Mouse (Mus musculus): ENCODE data around the gene Hnrnpab. TPM values are rescaled to one million over a fixed set of nuclear protein-coding genes. Genes with fewer than 3 reads are reported as not detected.

Gene Hnrnpab
- total RNA-seq, 1 experiment, result 505 TPM

- no peak for DNase-seq (ENCODE audit: low read depth, low spot score)
- no peak for TF ChIP-seq ZC3H11A (IDR thresholded peaks at IDR 0.05; ENCODE audit: borderline replicate concordance, low read depth, low read length)
- no peak for TF ChIP-seq MAFK (IDR thresholded peaks at IDR 0.05; ENCODE audit: insufficient read depth, low read depth, low read length)
- no peak for TF ChIP-seq ZNF384 (IDR thresholded peaks at IDR 0.05; ENCODE audit: low read depth, low read length)
- TF ChIP-seq CHD2 (IDR thresholded peaks at IDR 0.05; ENCODE audit: low read depth, low read length), result no peak
- no peak for TF ChIP-seq HCFC1 (IDR thresholded peaks at IDR 0.05; ENCODE audit: borderline replicate concordance, insufficient read depth, low read length)
- Histone ChIP-seq H3K4me3 (ENCODE audit: insufficient read depth in 1 of 2, low read depth in 1 of 2, low read length in 2 of 2, poor library complexity in 1 of 2, severe bottlenecking in 1 of 2) (peak within 1 kb of the TSS; percentile 77 to 83), H3K9me3 (ENCODE audit: control insufficient read depth, insufficient read depth, low read depth, low read length) (no peaks in the 10 kb centered on the region), H3K9ac (ENCODE audit: insufficient read depth, low read depth, low read length, poor library complexity, severe bottlenecking) (peak within 1 kb of the TSS; percentile 80), H3K36me3 (ENCODE audit: control insufficient read depth, insufficient read depth, low read length, poor library complexity, severe bottlenecking) (peaks cover 21% of the 10 kb centered on the region), H3K27ac (ENCODE audit: insufficient read depth, low read depth, low read length, poor library complexity, severe bottlenecking) (peak within 1 kb of the TSS; percentile 37; the same call in 1 of the 2 replicates), H3K4me1 (ENCODE audit: control insufficient read depth in 2 of 2, insufficient read depth in 2 of 2, low read length in 2 of 2, poor library complexity in 1 of 2) (peaks cover 9 to 25% of the 10 kb centered on the region in 2 experiments)
- in situ Hi-C loops (cut with MboI; ENCODE audit: low sequenced_read_pairs in 2 of 2, unreplicated experiment in 2 of 2), result no loop called here
Measured at GRCm38 (mm10) chr11:51650691-51651515, 44.3 kb upstream of the Hnrnpab start, which contains the start of the genes N4bp3 and D930048N14Rik. TSS of gene N4bp3 (minus strand) at chr11:51650842. TSS of gene D930048N14Rik (plus strand) at chr11:51650954.

DNA sequence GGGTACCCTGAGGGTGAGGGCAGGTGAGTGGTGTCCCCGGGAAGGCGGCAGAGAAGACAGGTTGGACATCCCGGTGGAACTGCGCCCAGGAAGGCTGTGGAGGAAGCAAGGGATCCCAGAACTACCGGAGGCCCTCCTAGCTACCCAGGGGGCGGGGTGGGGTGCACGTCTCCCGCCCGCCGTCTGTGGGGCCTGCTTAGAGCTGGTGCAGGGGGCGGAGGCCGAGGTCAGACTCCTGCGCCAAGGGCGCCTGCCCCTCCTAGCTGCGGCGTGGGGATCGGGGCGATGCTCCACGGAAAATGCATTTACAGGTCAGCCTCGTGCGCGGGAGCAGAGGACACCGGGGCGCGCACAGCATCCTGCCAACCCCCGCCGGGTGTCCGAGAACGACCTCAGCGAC, 43.6 kb upstream of the Hnrnpab start:
- TF ChIP-seq ZNF384 (IDR thresholded peaks at IDR 0.05; ENCODE audit: low read depth, low read length) (no peak), CHD2 (IDR thresholded peaks at IDR 0.05; ENCODE audit: low read depth, low read length) (no peak), HCFC1 (IDR thresholded peaks at IDR 0.05; ENCODE audit: borderline replicate concordance, insufficient read depth, low read length) (no peak), MAFK (IDR thresholded peaks at IDR 0.05; ENCODE audit: insufficient read depth, low read depth, low read length) (no peak), ZC3H11A (IDR thresholded peaks at IDR 0.05; ENCODE audit: borderline replicate concordance, low read depth, low read length) (no peak)
- Histone ChIP-seq H3K36me3 (ENCODE audit: control insufficient read depth, insufficient read depth, low read length, poor library complexity, severe bottlenecking) (peaks cover 26% of the 10 kb centered on the region), H3K4me3 (ENCODE audit: insufficient read depth in 1 of 2, low read depth in 1 of 2, low read length in 2 of 2, poor library complexity in 1 of 2, severe bottlenecking in 1 of 2) (peak overlapping the region; percentile 77 to 83), H3K9ac (ENCODE audit: insufficient read depth, low read depth, low read length, poor library complexity, severe bottlenecking) (peak overlapping the region; percentile 80), H3K9me3 (ENCODE audit: control insufficient read depth, insufficient read depth, low read depth, low read length) (no peaks in the 10 kb centered on the region), H3K27ac (ENCODE audit: insufficient read depth, low read depth, low read length, poor library complexity, severe bottlenecking) (peak overlapping the region; percentile 37; the same call in 1 of the 2 replicates), H3K4me1 (ENCODE audit: control insufficient read depth in 2 of 2, insufficient read depth in 2 of 2, low read length in 2 of 2, poor library complexity in 1 of 2) (peaks cover 9 to 25% of the 10 kb centered on the region in 2 experiments)
- DNase-seq (ENCODE audit: low read depth, low spot score), result no peak
- in situ Hi-C loops (cut with MboI; ENCODE audit: low sequenced_read_pairs in 2 of 2, unreplicated experiment in 2 of 2), result no loop called here

GRCm38 (mm10) chr11:51649889-51650199, 43.2 kb upstream of the Hnrnpab start:
- Histone ChIP-seq H3K36me3 (ENCODE audit: control insufficient read depth, insufficient read depth, low read length, poor library complexity, severe bottlenecking) (peaks cover 26% of the 10 kb centered on the region), H3K4me1 (ENCODE audit: control insufficient read depth in 2 of 2, insufficient read depth in 2 of 2, low read length in 2 of 2, poor library complexity in 1 of 2) (peaks cover 9 to 28% of the 10 kb centered on the region in 2 experiments), H3K27ac (ENCODE audit: insufficient read depth, low read depth, low read length, poor library complexity, severe bottlenecking) (peak overlapping the region; percentile 19; the same call in 1 of the 2 replicates), H3K9ac (ENCODE audit: insufficient read depth, low read depth, low read length, poor library complexity, severe bottlenecking) (peak overlapping the region; percentile 80), H3K9me3 (ENCODE audit: control insufficient read depth, insufficient read depth, low read depth, low read length) (no peaks in the 10 kb centered on the region), H3K4me3 (ENCODE audit: insufficient read depth in 1 of 2, low read depth in 1 of 2, low read length in 2 of 2, poor library complexity in 1 of 2, severe bottlenecking in 1 of 2) (peak overlapping the region; percentile 77 to 83)
- TF ChIP-seq ZNF384 (IDR thresholded peaks at IDR 0.05; ENCODE audit: low read depth, low read length) (no peak), MAFK (IDR thresholded peaks at IDR 0.05; ENCODE audit: insufficient read depth, low read depth, low read length) (no peak), HCFC1 (IDR thresholded peaks at IDR 0.05; ENCODE audit: borderline replicate concordance, insufficient read depth, low read length) (no peak), CHD2 (IDR thresholded peaks at IDR 0.05; ENCODE audit: low read depth, low read length) (no peak), ZC3H11A (IDR thresholded peaks at IDR 0.05; ENCODE audit: borderline replicate concordance, low read depth, low read length) (no peak)
- in situ Hi-C loops (cut with MboI; ENCODE audit: low sequenced_read_pairs in 2 of 2, unreplicated experiment in 2 of 2), result no loop called here
- no peak for DNase-seq (ENCODE audit: low read depth, low spot score)

DNA sequence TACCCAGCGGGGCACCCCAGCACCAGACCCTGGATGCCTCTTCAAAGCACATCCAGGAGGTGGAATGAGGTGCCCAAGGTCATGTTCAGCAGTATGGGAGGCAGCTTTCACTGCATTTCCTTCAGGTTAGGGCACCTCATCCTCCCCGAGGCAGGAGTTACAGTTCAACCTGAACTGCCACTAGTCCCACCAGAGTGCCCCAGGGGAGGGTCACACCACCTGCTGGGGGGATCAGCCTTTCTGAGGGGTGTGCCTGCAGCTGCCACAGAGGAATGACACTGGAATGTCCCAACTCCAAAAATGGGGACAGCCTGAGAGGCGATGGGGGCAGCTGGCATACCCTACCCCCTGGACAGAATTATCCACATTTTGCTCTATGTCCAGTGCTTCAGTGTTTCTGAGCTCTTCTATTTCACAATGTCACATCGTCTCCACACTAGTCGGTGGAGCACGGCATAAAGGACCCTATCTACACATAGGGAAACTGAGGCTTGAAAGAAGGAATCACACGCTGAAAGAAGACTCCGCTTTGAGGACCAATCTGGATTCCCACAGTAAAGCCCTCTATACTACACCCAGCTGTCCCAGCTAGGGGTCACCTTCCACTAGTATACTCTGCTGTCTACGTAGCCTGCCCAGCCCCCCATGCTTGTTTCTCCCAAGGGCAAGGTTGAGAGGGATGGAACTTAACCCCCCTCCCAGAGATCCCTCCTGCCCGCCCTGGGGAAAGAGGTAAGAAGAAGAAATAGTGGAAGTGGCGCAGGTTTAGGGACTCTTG, 42.7 kb upstream of the Hnrnpab start:
- peak overlapping the region; percentile 67; the same call in 1 of the 2 replicates for H3K27ac ChIP-seq (ENCODE audit: insufficient read depth, low read depth, low read length, poor library complexity, severe bottlenecking)
- TF ChIP-seq HCFC1 (IDR thresholded peaks at IDR 0.05; ENCODE audit: borderline replicate concordance, insufficient read depth, low read length), result no peak
- no peak for TF ChIP-seq MAFK (IDR thresholded peaks at IDR 0.05; ENCODE audit: insufficient read depth, low read depth, low read length)
- no peak for TF ChIP-seq CHD2 (IDR thresholded peaks at IDR 0.05; ENCODE audit: low read depth, low read length)
- TF ChIP-seq ZC3H11A (IDR thresholded peaks at IDR 0.05; ENCODE audit: borderline replicate concordance, low read depth, low read length), result no peak
- TF ChIP-seq ZNF384 (IDR thresholded peaks at IDR 0.05; ENCODE audit: low read depth, low read length), result no peak
- in situ Hi-C loops (cut with MboI; ENCODE audit: low sequenced_read_pairs in 2 of 2, unreplicated experiment in 2 of 2), result no loop called here
- peak overlapping the region; percentile 80; the same call in 1 of the 2 replicates for H3K9ac ChIP-seq (ENCODE audit: insufficient read depth, low read depth, low read length, poor library complexity, severe bottlenecking)
- H3K4me3 ChIP-seq (ENCODE audit: insufficient read depth in 1 of 2, low read depth in 1 of 2, low read length in 2 of 2, poor library complexity in 1 of 2, severe bottlenecking in 1 of 2), result peak overlapping the region; percentile 77 to 83
- H3K9me3 ChIP-seq (ENCODE audit: control insufficient read depth, insufficient read depth, low read depth, low read length), result no peaks in the 10 kb centered on the region
- H3K4me1 ChIP-seq (ENCODE audit: control insufficient read depth in 2 of 2, insufficient read depth in 2 of 2, low read length in 2 of 2, poor library complexity in 1 of 2), result peaks cover 11 to 33% of the 10 kb centered on the region in 2 experiments
- peaks cover 26% of the 10 kb centered on the region for H3K36me3 ChIP-seq (ENCODE audit: control insufficient read depth, insufficient read depth, low read length, poor library complexity, severe bottlenecking)
- DNase-seq (ENCODE audit: low read depth, low spot score), result no peak

All from ES-E14 (cell line).